Comparison of ENCODE assay signal across 9 mouse cellular contexts in the genomic region with DNA sequence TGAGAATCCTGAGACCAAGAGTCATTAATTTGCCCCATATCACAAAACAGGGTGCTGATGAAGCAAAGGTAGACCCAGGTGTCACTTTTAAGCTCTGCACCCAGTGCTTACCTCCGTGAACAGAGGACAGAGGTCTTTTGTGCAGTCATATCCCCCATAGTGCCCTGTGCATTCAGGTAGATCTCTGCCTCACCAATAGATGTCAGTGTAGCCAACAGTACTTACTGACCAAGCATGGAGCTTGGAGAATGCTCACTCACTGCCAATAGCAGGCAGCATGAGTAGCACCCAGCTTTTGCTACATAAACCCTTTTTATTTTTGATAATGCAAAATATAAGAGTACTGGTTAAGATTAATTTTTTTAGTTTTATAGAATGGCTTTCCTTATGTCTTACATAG.
DNase-seq lines count a peak whose midpoint lies in the region; ATAC-seq lines count a peak whose summit lies in the region.
"Had no signal": no experiment of that assay in that cellular context is flagged by ENCODE, and none has a peak within 500 bp of the region (broad histone marks: within the 10 kb centered on the region; RNA-seq: fewer than 3 reads in every experiment).

No protein-coding gene starts in this region.

- no peaks in the 10 kb centered on the region for H3K9me3 ChIP-seq in hindbrain, embryonic 11.5 days (ENCODE audit: control insufficient read depth, low read length)
- no peaks in the 10 kb centered on the region for H3K9me3 ChIP-seq in hindbrain, embryonic 10.5 days
- H3K9me3 ChIP-seq: limb, embryonic 15.5 days had no signal

- no peaks in the 10 kb centered on the region for H3K4me1 ChIP-seq in hindbrain, embryonic 11.5 days (replicated peaks; ENCODE audit: control insufficient read depth, insufficient read depth, low read length)
- peaks cover 13% of the 10 kb centered on the region for H3K4me1 ChIP-seq in hindbrain, embryonic 10.5 days (replicated peaks)
- H3K4me1 ChIP-seq: limb, embryonic 15.5 days had no signal

- no peak overlapping the region for H3K4me2 ChIP-seq in hindbrain, embryonic 11.5 days (replicated peaks; ENCODE audit: low read depth, low read length)
- H3K4me2 ChIP-seq: limb, embryonic 15.5 days had no signal

- intact Hi-C loops in left cerebral cortex, postnatal 10 days (cut with DNase I) = no loop called here

- no peak overlapping the region for H3K27ac ChIP-seq in hindbrain, embryonic 11.5 days (ENCODE audit: low read depth, low read length)
- no peak overlapping the region for H3K27ac ChIP-seq in hindbrain, embryonic 10.5 days
- H3K27ac ChIP-seq: limb, embryonic 15.5 days had no signal

- WGBS in hindbrain, embryonic 11.5 days = 13% methylated on average over 1 of the region's 1 CpGs
- 48% methylated on average over 1 of the region's 1 CpGs for WGBS in hindbrain, embryonic 10.5 days

- peak; percentile 71; the same call in 1 of the 2 replicates for ATAC-seq in hindbrain, embryonic 11.5 days (ENCODE audit: low FRiP score)

- DNase-seq in hindbrain, embryonic 11.5 days (ENCODE audit: low spot score) = peak; percentile 18
- DNase-seq in hindbrain, embryonic 10.5 days (ENCODE audit: low spot score) = no peak
- DNase-seq in MN1 (ENCODE audit: low spot score) = peak; percentile 18
- peak; percentile 38 to 62 for DNase-seq in cerebellum, postnatal 36 days
- DNase-seq in kidney, postnatal 14 days = peak; percentile 27
- peak; percentile 53 for DNase-seq in skeletal muscle tissue, adult 2 months (ENCODE audit: low read depth, low spot score)
- DNase-seq in left cerebral cortex, postnatal 10 days (ENCODE audit: extremely low spot score in 1 of 2, low spot score in 2 of 2) = no peak
- no peak for DNase-seq in left cerebral cortex, adult 11 months (ENCODE audit: low spot score)

- no peaks in the 10 kb centered on the region for H3K36me3 ChIP-seq in hindbrain, embryonic 11.5 days (ENCODE audit: control insufficient read depth, insufficient read depth, low read length)
- no peaks in the 10 kb centered on the region for H3K36me3 ChIP-seq in hindbrain, embryonic 10.5 days
- H3K36me3 ChIP-seq: limb, embryonic 15.5 days had no signal

- no peak overlapping the region for H3K4me3 ChIP-seq in hindbrain, embryonic 11.5 days (ENCODE audit: low read depth, low read length)
- H3K4me3 ChIP-seq in hindbrain, embryonic 10.5 days = no peak overlapping the region
- H3K4me3 ChIP-seq: limb, embryonic 15.5 days had no signal

- no peaks in the 10 kb centered on the region for H3K27me3 ChIP-seq in hindbrain, embryonic 11.5 days (ENCODE audit: control insufficient read depth, insufficient read depth, low read length)
- H3K27me3 ChIP-seq in hindbrain, embryonic 10.5 days (ENCODE audit: insufficient read depth, poor library complexity, severe bottlenecking) = no peaks in the 10 kb centered on the region
- H3K27me3 ChIP-seq: limb, embryonic 15.5 days had no signal

- H3K9ac ChIP-seq in hindbrain, embryonic 11.5 days (ENCODE audit: low read depth, low read length) = no peak overlapping the region
- H3K9ac ChIP-seq: limb, embryonic 15.5 days had no signal

Comparison
In these comparisons a context has a peak if more than half of its experiments do, and no peak if none do; other contexts are left out.
1. DNase-seq: peak in hindbrain, embryonic 11.5 days (single experiment), MN1 (single experiment), cerebellum, postnatal 36 days (2 of 2), kidney, postnatal 14 days (single experiment) and skeletal muscle tissue, adult 2 months (single experiment); none in hindbrain, embryonic 10.5 days (single experiment), left cerebral cortex, postnatal 10 days (0 of 2) and left cerebral cortex, adult 11 months (single experiment).